Mouse (Mus musculus) heart, embryonic 14.5 days (tissue): Measurements from ENCODE around the gene Ndufa4l2. TPM values are rescaled to one million over a fixed set of nuclear protein-coding genes. Genes with fewer than 3 reads are reported as not detected.

Experiments
- ATAC-seq: fragments of 200-750 bp; cut with Nextera tagmentation; 2 replicates; pipeline ENCODE4 v1.8.0; 2017; ENCODE audit warnings: low read depth, moderate TSS enrichment; ENCODE audit not compliant: insufficient number of reproducible peaks, insufficient read depth, low FRiP score
- H3K27ac ChIP-seq, 2 experiments: fragments of 200-500 bp in 1 of 2; fragments of 300-500 bp in 1 of 2; sonication (generic) in 1 of 2; replicated peaks in 1 of 2; 2 replicates each; pipeline ENCODE4 v1.5.1; 2012 to 2014; ENCODE audit warnings: low read depth in 2 of 2, low read length in 2 of 2, control low read depth in 1 of 2, mild to moderate bottlenecking in 1 of 2, mixed read lengths in 1 of 2; ENCODE audit not compliant: control insufficient read depth in 1 of 2, insufficient read depth in 1 of 2
- H3K27me3 ChIP-seq: fragments of 300-500 bp; sonication (generic); 2 replicates; pipeline ENCODE4 v1.6.1; 2014; ENCODE audit warnings: mild to moderate bottlenecking, low read length, control low read depth; ENCODE audit not compliant: control insufficient read depth, insufficient read depth
- H3K36me3 ChIP-seq: fragments of 300-500 bp; sonication (generic); 2 replicates; pipeline ENCODE4 v1.6.1; 2014; ENCODE audit warnings: mild to moderate bottlenecking, control low read depth, low read length, mixed read lengths; ENCODE audit not compliant: control insufficient read depth, insufficient read depth
- H3K4me1 ChIP-seq, 2 experiments: fragments of 200-500 bp in 1 of 2; fragments of 300-500 bp in 1 of 2; sonication (generic) in 1 of 2; 2 replicates each; pipeline ENCODE4 v1.6.1; 2012 to 2014; ENCODE audit warnings: low read length in 2 of 2, control low read depth in 1 of 2, mixed read lengths in 1 of 2; ENCODE audit not compliant: control insufficient read depth in 2 of 2, insufficient read depth in 2 of 2
- H3K4me2 ChIP-seq: fragments of 300-500 bp; sonication (generic); 2 replicates; pipeline ENCODE4 v1.6.1; 2014; ENCODE audit warnings: mild to moderate bottlenecking, low read length
- H3K4me3 ChIP-seq, 2 experiments: fragments of 200-500 bp in 1 of 2; fragments of 300-500 bp in 1 of 2; sonication (generic) in 1 of 2; 2 replicates each; pipeline ENCODE4 v1.5.1; 2012 to 2014; ENCODE audit warnings: low read length in 2 of 2, mild to moderate bottlenecking in 2 of 2, control low read depth in 1 of 2, low read depth in 1 of 2, moderate library complexity in 1 of 2; ENCODE audit not compliant: control insufficient read depth in 1 of 2, insufficient read depth in 1 of 2
- H3K9ac ChIP-seq: fragments of 300-500 bp; sonication (generic); 2 replicates; pipeline ENCODE4 v1.6.1; 2014; ENCODE audit warnings: mild to moderate bottlenecking, low read length
- H3K9me3 ChIP-seq: fragments of 300-500 bp; sonication (generic); 2 replicates; pipeline ENCODE4 v1.6.1; 2016; ENCODE audit warnings: low read length, control low read depth; ENCODE audit not compliant: control insufficient read depth
- WGBS: fragments of 180-500 bp; shearing (Covaris S2); extraction: QIAGEN DNeasy Blood & Tissue Kit; methylation state at CpG from one replicate; pipeline ENCODE4 v1.1.7; 2014; 5-methylcytosine and 5-hydroxymethylcytosine counted together
- polyA plus RNA-seq: library from polyadenylated mRNA; unstranded; fragments of >200 nt; fragmentation: Nextera tagmentation; extraction: Ambion mirVana; gene quantifications from 2 replicates; pipeline ENCODE4 v1.2.1, GENCODE M21; 2014

The Ndufa4l2 gene
- polyA plus RNA-seq, 1 experiment from 2014 or later = 31.2 TPM

GRCm38 (mm10) chr10:127520714-127521357, 6.1 kb downstream of the Ndufa4l2 start:
- Histone ChIP-seq H3K9me3 (no peaks in the 10 kb centered on the region), H3K27me3 (peaks cover 25% of the 10 kb centered on the region), H3K4me1 (peaks cover 21 to 25% of the 10 kb centered on the region in 2 experiments), H3K4me2 (peak overlapping the region; percentile 97), H3K9ac (peak overlapping the region; percentile 83), H3K4me3 (peak overlapping the region; percentile 18 to 72; a peak in 3 of 4 replicates), H3K27ac (no peak overlapping the region), H3K36me3 (peaks cover 36% of the 10 kb centered on the region)
- ATAC-seq = no peak
- 84% methylated on average over 20 of the region's 20 CpGs for WGBS

GRCm38 (mm10) chr10:127521611-127522080, 6.9 kb downstream of the Ndufa4l2 start:
- 8% methylated on average over 12 of the region's 12 CpGs for WGBS
- H3K4me2 ChIP-seq = peak overlapping the region; percentile 97
- peaks cover 36% of the 10 kb centered on the region for H3K36me3 ChIP-seq
- peak overlapping the region; percentile 64 to 72 for H3K4me3 ChIP-seq
- peak overlapping the region; percentile 83 for H3K9ac ChIP-seq
- ATAC-seq = no peak
- 0 out of 4 replicates have a peak overlapping the region, but pooled peaks of 1 of the 2 experiments have one; percentile 24 for H3K27ac ChIP-seq
- no peaks in the 10 kb centered on the region for H3K9me3 ChIP-seq
- H3K27me3 ChIP-seq = peaks cover 30% of the 10 kb centered on the region
- H3K4me1 ChIP-seq = peaks cover 16 to 25% of the 10 kb centered on the region in 2 experiments

- Histone ChIP-seq H3K36me3 (peaks cover 36% of the 10 kb centered on the region), H3K27ac (0 out of 4 replicates have a peak within 1 kb of the TSS, but pooled peaks of 1 of the 2 experiments have one; percentile 24), H3K9me3 (no peaks in the 10 kb centered on the region), H3K4me1 (peaks cover 11 to 23% of the 10 kb centered on the region in 2 experiments), H3K4me2 (peak within 1 kb of the TSS; percentile 97), H3K27me3 (peaks cover 35% of the 10 kb centered on the region), H3K4me3 (peak within 1 kb of the TSS; percentile 64 to 72), H3K9ac (peak within 1 kb of the TSS; percentile 83)
- WGBS = under 1% methylated on average over 21 of the region's 21 CpGs
- ATAC-seq = peak; percentile 15; the same call in 1 of the 2 replicates
These were observed 7.4 kb downstream of the Ndufa4l2 start, which contains the start of gene Shmt2 for GRCm38 (mm10) chr10:127522088-127522581. Gene Shmt2 (minus strand): TSS chr10:127522444.

GRCm38 (mm10) chr10:127524646-127525255, 10.0 kb downstream of the Ndufa4l2 start:
- H3K4me3 ChIP-seq = no peak overlapping the region
- WGBS = 4% methylated on average over 19 of the region's 23 CpGs
- peaks cover 10 to 23% of the 10 kb centered on the region in 2 experiments for H3K4me1 ChIP-seq
- no peak overlapping the region for H3K9ac ChIP-seq
- H3K9me3 ChIP-seq = no peaks in the 10 kb centered on the region
- peaks cover 61% of the 10 kb centered on the region for H3K27me3 ChIP-seq
- peaks cover 12% of the 10 kb centered on the region for H3K36me3 ChIP-seq
- ATAC-seq = no peak
- H3K27ac ChIP-seq = no peak overlapping the region
- H3K4me2 ChIP-seq = no peak overlapping the region

GRCm38 (mm10) chr10:127526048-127526447, 11.3 kb downstream of the Ndufa4l2 start:
- no peak for ATAC-seq
- H3K36me3 ChIP-seq = no peaks in the 10 kb centered on the region
- H3K9me3 ChIP-seq = no peaks in the 10 kb centered on the region
- peak overlapping the region; percentile 61 for H3K4me2 ChIP-seq
- H3K4me1 ChIP-seq = peaks cover 10 to 22% of the 10 kb centered on the region in 2 experiments
- WGBS = 1% methylated on average over 26 of the region's 26 CpGs
- no peak overlapping the region for H3K27ac ChIP-seq
- peaks cover 74% of the 10 kb centered on the region for H3K27me3 ChIP-seq
- no peak overlapping the region for H3K9ac ChIP-seq
- H3K4me3 ChIP-seq = peak overlapping the region in 1 of 2 experiments; percentile 34; a peak in 3 of 4 replicates

GRCm38 (mm10) chr10:127526681-127527080, 11.9 kb downstream of the Ndufa4l2 start:
- no peak for ATAC-seq
- no peaks in the 10 kb centered on the region for H3K36me3 ChIP-seq
- H3K9ac ChIP-seq = no peak overlapping the region
- H3K27ac ChIP-seq = no peak overlapping the region
- under 1% methylated on average over 26 of the region's 26 CpGs for WGBS
- H3K4me1 ChIP-seq = peaks cover 6 to 16% of the 10 kb centered on the region in 2 experiments
- peak overlapping the region; percentile 30 to 34 for H3K4me3 ChIP-seq
- no peaks in the 10 kb centered on the region for H3K9me3 ChIP-seq
- H3K4me2 ChIP-seq = peak overlapping the region; percentile 61
- H3K27me3 ChIP-seq = peaks cover 80% of the 10 kb centered on the region

- Histone ChIP-seq H3K27me3 (peaks cover 88% of the 10 kb centered on the region), H3K27ac (no peak overlapping the region), H3K9me3 (no peaks in the 10 kb centered on the region), H3K9ac (no peak overlapping the region), H3K4me3 (no peak overlapping the region), H3K4me2 (no peak overlapping the region), H3K36me3 (no peaks in the 10 kb centered on the region), H3K4me1 (peaks cover 3 to 14% of the 10 kb centered on the region in 2 experiments)
- ATAC-seq = no peak
- WGBS = 5% methylated on average over 17 of the region's 17 CpGs
These were observed 12.7 kb downstream of the Ndufa4l2 start for GRCm38 (mm10) chr10:127527481-127527880.
